In genomic region chr7:91457207-91457606, GRCm38 (mm10) we compare ENCODE assay signal across 8 mouse cellular contexts.
DNase-seq lines count a peak whose midpoint lies in the region; ATAC-seq and TF ChIP-seq lines count a peak whose summit lies in the region.
"Had no signal": no experiment of that assay in that cellular context is flagged by ENCODE, and none has a peak within 500 bp of the region (broad histone marks: within the 10 kb centered on the region; RNA-seq: fewer than 3 reads in every experiment).

No protein-coding gene starts in this region.

- no peak overlapping the region for H3K27ac ChIP-seq in ES-Bruce4 (ENCODE audit: insufficient read depth, low read length)
- no peak overlapping the region for H3K27ac ChIP-seq in lung, postnatal 0 days (ENCODE audit: low read length)
- H3K27ac ChIP-seq: liver, embryonic 15.5 days had no signal

- no peak overlapping the region for H3K4me2 ChIP-seq in lung, postnatal 0 days (replicated peaks; ENCODE audit: low read depth, low read length)
- H3K4me2 ChIP-seq: liver, embryonic 15.5 days had no signal

- 2% methylated on average over 1 of the region's 1 CpGs for whole genome bisulfite sequencing in large intestine, adult 2 months
- WGBS in lung, postnatal 0 days: 0% methylated on average over 1 of the region's 1 CpGs

- H3K4me1 ChIP-seq in ES-Bruce4 (ENCODE audit: control insufficient read depth, insufficient read depth, low read length): no peaks in the 10 kb centered on the region
- no peaks in the 10 kb centered on the region for H3K4me1 ChIP-seq in lung, postnatal 0 days (ENCODE audit: insufficient read depth, low read depth, low read length)
- H3K4me1 ChIP-seq: liver, embryonic 15.5 days had no signal

- H3K9me3 ChIP-seq in ES-Bruce4 (replicated peaks; ENCODE audit: control insufficient read depth, insufficient read depth, low read length, poor library complexity, severe bottlenecking): no peaks in the 10 kb centered on the region
- no peaks in the 10 kb centered on the region for H3K9me3 ChIP-seq in lung, postnatal 0 days (ENCODE audit: low read length)
- H3K9me3 ChIP-seq: liver, embryonic 15.5 days had no signal

- no peak for TF ChIP-seq POLR2A in ES-Bruce4 (IDR thresholded peaks at IDR 0.05; ENCODE audit: insufficient read depth, low read length)

- peak; percentile 17 for TF ChIP-seq CTCF in ES-Bruce4 (IDR thresholded peaks at IDR 0.05; ENCODE audit: low read depth, low read length)
- TF ChIP-seq CTCF in lung, postnatal 0 days (IDR thresholded peaks at IDR 0.05): peak; percentile 90

- no peaks in the 10 kb centered on the region for H3K27me3 ChIP-seq in ES-Bruce4 (ENCODE audit: control insufficient read depth, insufficient read depth, low read length, poor library complexity, severe bottlenecking)
- no peaks in the 10 kb centered on the region for H3K27me3 ChIP-seq in lung, postnatal 0 days (replicated peaks; ENCODE audit: insufficient read depth, low read length)
- H3K27me3 ChIP-seq: liver, embryonic 15.5 days had no signal

- H3K36me3 ChIP-seq in ES-Bruce4 (ENCODE audit: control insufficient read depth, insufficient read depth, low read length, poor library complexity, severe bottlenecking): no peaks in the 10 kb centered on the region
- H3K36me3 ChIP-seq in lung, postnatal 0 days (ENCODE audit: insufficient read depth, low read length): no peaks in the 10 kb centered on the region
- H3K36me3 ChIP-seq: liver, embryonic 15.5 days had no signal

- DNase-seq in ZHBTc4 (ENCODE audit: low read depth, low spot score): peak; percentile 59
- DNase-seq in cerebellum, postnatal 4 days (ENCODE audit: low spot score in 2 of 2): peak; percentile 39 to 74
- DNase-seq in heart, postnatal 14 days: peak; percentile 6 to 59
- peak; percentile 13 for DNase-seq in large intestine, adult 2 months (ENCODE audit: low read depth, low spot score)
- DNase-seq in lung, postnatal 0 days (ENCODE audit: low spot score): peak; percentile 84
- DNase-seq in retina, embryonic 14.5 days (ENCODE audit: low spot score): peak; percentile 90

- TF ChIP-seq EP300 in ES-Bruce4 (IDR thresholded peaks at IDR 0.05; ENCODE audit: insufficient read depth, low read depth, low read length): no peak
- TF ChIP-seq EP300 in lung, postnatal 0 days (IDR thresholded peaks at IDR 0.05): no peak

- H3K9ac ChIP-seq in ES-Bruce4 (ENCODE audit: low read depth, poor library complexity, severe bottlenecking): no peak overlapping the region
- H3K9ac ChIP-seq in lung, postnatal 0 days (replicated peaks; ENCODE audit: low read depth): no peak overlapping the region
- H3K9ac ChIP-seq: liver, embryonic 15.5 days had no signal

- no peak overlapping the region for H3K4me3 ChIP-seq in ES-Bruce4 (ENCODE audit: low read depth, low read length)
- H3K4me3 ChIP-seq in lung, postnatal 0 days (ENCODE audit: low read depth, low read length): no peak overlapping the region
- H3K4me3 ChIP-seq: liver, embryonic 15.5 days had no signal

- ATAC-seq in lung, postnatal 0 days: no peak

- intact Hi-C loops in heart, postnatal 14 days (cut with DNase I): loop anchor here (2.0 kb wide), 1 partner anchor 570 kb away; no protein-coding TSS in a partner anchor

Comparison
In these comparisons a context has a peak if more than half of its experiments do, and no peak if none do; other contexts are left out.
1. DNase-seq: peak in every context shown above with its lines; median percentile 90 in retina, embryonic 14.5 days; 84 in lung, postnatal 0 days; 59 in ZHBTc4; 56 in cerebellum, postnatal 4 days; 32 in heart, postnatal 14 days; 13 in large intestine, adult 2 months.